Mouse (Mus musculus) forebrain, embryonic 15.5 days (tissue): ENCODE results near the gene Lpar3. TPM values are rescaled to one million over a fixed set of nuclear protein-coding genes. Genes with fewer than 3 reads are reported as not detected.
A peak's percentile ranks its signal among the peaks of the same experiment; 100 is the strongest.

Experiments used
- ATAC-seq: fragments of 200-750 bp; cut with Nextera tagmentation; replicated peaks from 2 replicates; pipeline ENCODE4 v1.8.0; 2017; ENCODE audit warnings: mild to moderate bottlenecking, moderate TSS enrichment, moderate library complexity
- H3K27ac ChIP-seq: fragments of 300-500 bp; sonication (generic); replicated peaks from 2 replicates; pipeline ENCODE4 v1.5.1; 2015; ENCODE audit warnings: mild to moderate bottlenecking, inconsistent platforms
- H3K27me3 ChIP-seq: fragments of 300-500 bp; sonication (generic); 2 replicates; pipeline ENCODE4 v1.6.1; 2015; ENCODE audit warnings: inconsistent platforms
- H3K36me3 ChIP-seq: fragments of 300-500 bp; sonication (generic); 2 replicates; pipeline ENCODE4 v1.6.1; 2015; ENCODE audit warnings: mild to moderate bottlenecking, inconsistent platforms
- H3K4me1 ChIP-seq: fragments of 300-500 bp; sonication (generic); 2 replicates; pipeline ENCODE4 v1.6.1; 2015; ENCODE audit warnings: inconsistent platforms
- H3K4me2 ChIP-seq: fragments of 300-500 bp; sonication (generic); replicated peaks from 2 replicates; pipeline ENCODE4 v1.6.1; 2015; ENCODE audit warnings: mild to moderate bottlenecking, inconsistent platforms
- H3K4me3 ChIP-seq: fragments of 300-500 bp; sonication (generic); 2 replicates; pipeline ENCODE4 v1.5.1; 2015; ENCODE audit warnings: mild to moderate bottlenecking, inconsistent platforms
- H3K9ac ChIP-seq: fragments of 300-500 bp; sonication (generic); replicated peaks from 2 replicates; pipeline ENCODE4 v1.6.1; 2015; ENCODE audit warnings: mild to moderate bottlenecking, inconsistent platforms
- H3K9me3 ChIP-seq: fragments of 300-500 bp; sonication (generic); 2 replicates; pipeline ENCODE4 v1.6.1; 2016; ENCODE audit warnings: inconsistent platforms
- WGBS: fragments of 180-500 bp; shearing (Covaris S2); methylation state at CpG from one replicate; pipeline ENCODE4 v1.1.7; 2015; ENCODE audit warnings: mixed read lengths; 5-methylcytosine and 5-hydroxymethylcytosine counted together
- polyA plus RNA-seq: library from polyadenylated mRNA; unstranded; fragments of >200 nt; fragmentation: Nextera tagmentation; extraction: Ambion mirVana; gene quantifications from 2 replicates; pipeline ENCODE4 v1.2.1, GENCODE M21; 2015

Lpar3 gene
- polyA plus RNA-seq, 1 experiment from 2014 or later: 0.18 TPM

DNA sequence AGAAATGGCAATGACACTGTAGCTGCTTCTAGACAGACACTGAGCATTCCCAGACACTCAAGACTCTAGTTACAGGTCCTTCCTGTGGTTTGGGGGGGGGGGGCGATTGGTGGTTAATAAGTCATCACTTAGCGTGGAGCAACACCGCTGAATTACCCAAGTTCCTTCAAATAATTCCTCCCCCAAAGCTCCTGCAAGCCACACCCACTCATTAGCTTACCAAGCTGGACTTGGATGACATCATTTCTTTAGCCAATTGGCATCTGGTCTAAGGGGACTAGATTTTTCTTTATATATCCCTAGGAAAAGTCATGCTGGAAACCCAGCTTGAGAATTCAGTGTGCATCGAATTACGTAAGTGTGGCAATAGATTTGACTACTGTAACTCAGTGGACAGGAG lies 82.4 kb downstream of the Lpar3 start:
- Histone ChIP-seq H3K4me3 (no peak overlapping the region), H3K9me3 (no peaks in the 10 kb centered on the region), H3K9ac (no peak overlapping the region), H3K4me2 (no peak overlapping the region), H3K27ac (no peak overlapping the region), H3K36me3 (no peaks in the 10 kb centered on the region), H3K27me3 (no peaks in the 10 kb centered on the region), H3K4me1 (no peaks in the 10 kb centered on the region)
- ATAC-seq: no peak
- 82% methylated on average over 5 of the region's 5 CpGs for WGBS

GRCm38 (mm10) chr3:146304556-146305405 lies 84.0 kb downstream of the Lpar3 start:
- no peak overlapping the region for H3K4me2 ChIP-seq
- no peak overlapping the region for H3K4me3 ChIP-seq
- no peak overlapping the region for H3K27ac ChIP-seq
- H3K36me3 ChIP-seq: no peaks in the 10 kb centered on the region
- WGBS: 81% methylated on average over 21 of the region's 21 CpGs
- no peaks in the 10 kb centered on the region for H3K27me3 ChIP-seq
- no peaks in the 10 kb centered on the region for H3K9me3 ChIP-seq
- no peaks in the 10 kb centered on the region for H3K4me1 ChIP-seq
- H3K9ac ChIP-seq: no peak overlapping the region
- ATAC-seq: no peak

DNA sequence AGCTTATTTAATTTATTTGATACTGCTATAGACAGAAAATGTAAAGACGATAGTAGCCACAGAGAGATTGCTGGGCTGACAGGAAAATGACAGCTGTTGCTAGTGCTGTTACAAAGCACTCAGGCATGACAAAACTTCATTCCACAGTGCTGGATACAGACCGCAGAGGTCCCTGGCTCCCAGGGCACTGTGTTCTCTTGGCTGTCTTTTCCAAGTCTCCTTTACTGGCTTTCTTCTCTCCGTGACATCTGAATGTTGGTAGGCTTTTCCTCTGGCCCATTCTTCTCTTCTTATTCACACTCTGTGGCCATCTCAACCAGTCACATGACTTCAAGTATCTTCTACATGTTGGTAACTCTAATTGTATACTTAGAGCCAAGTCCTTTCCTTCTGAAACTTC lies 86.6 kb downstream of the Lpar3 start:
- Histone ChIP-seq H3K9me3 (no peaks in the 10 kb centered on the region), H3K9ac (no peak overlapping the region), H3K27me3 (no peaks in the 10 kb centered on the region), H3K4me3 (no peak overlapping the region), H3K27ac (no peak overlapping the region), H3K4me2 (no peak overlapping the region), H3K4me1 (peaks cover 5% of the 10 kb centered on the region; the same call in 1 of the 2 replicates), H3K36me3 (no peaks in the 10 kb centered on the region)
- WGBS: 58% methylated on average over 3 of the region's 3 CpGs
- ATAC-seq: no peak

GRCm38 (mm10) chr3:146307886-146308285 lies 87.1 kb downstream of the Lpar3 start:
- no peak overlapping the region for H3K27ac ChIP-seq
- ATAC-seq: no peak

DNA sequence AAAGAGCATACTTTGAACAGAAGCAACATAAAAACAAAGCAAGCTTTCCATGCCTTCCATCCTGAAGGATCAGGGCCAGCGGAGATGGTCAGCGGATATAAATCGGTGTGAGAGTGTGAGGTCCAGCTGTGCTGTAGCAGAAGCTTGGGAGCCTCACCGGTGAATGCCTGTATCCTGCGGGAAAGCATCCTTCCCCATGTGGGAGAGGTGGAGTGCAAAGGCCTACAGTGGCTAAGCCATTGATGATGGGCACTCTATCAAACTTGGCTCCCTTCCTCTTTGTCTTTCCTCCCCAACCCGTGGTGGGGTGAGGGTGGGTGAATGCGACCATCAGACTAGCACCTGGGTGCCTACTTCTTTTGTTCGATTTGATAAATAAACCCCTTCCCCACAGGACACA lies 88.8 kb downstream of the Lpar3 start:
- no peak overlapping the region for H3K4me2 ChIP-seq
- peaks cover 5% of the 10 kb centered on the region; the same call in 1 of the 2 replicates for H3K4me1 ChIP-seq
- no peak overlapping the region for H3K4me3 ChIP-seq
- no peaks in the 10 kb centered on the region for H3K9me3 ChIP-seq
- no peaks in the 10 kb centered on the region for H3K36me3 ChIP-seq
- H3K9ac ChIP-seq: no peak overlapping the region
- ATAC-seq: no peak
- no peak overlapping the region for H3K27ac ChIP-seq
- WGBS: 79% methylated on average over 8 of the region's 8 CpGs
- H3K27me3 ChIP-seq: no peaks in the 10 kb centered on the region

More at GRCm38 (mm10) chr3:146307886-146308285, 87.1 kb downstream of the Lpar3 start:
- H3K4me1 ChIP-seq: peaks cover 5% of the 10 kb centered on the region; the same call in 1 of the 2 replicates
- WGBS: 70% methylated on average over 2 of the region's 2 CpGs
- H3K9me3 ChIP-seq: no peaks in the 10 kb centered on the region
- no peak overlapping the region for H3K4me2 ChIP-seq
- no peaks in the 10 kb centered on the region for H3K27me3 ChIP-seq
- no peak overlapping the region for H3K9ac ChIP-seq
- no peak overlapping the region for H3K4me3 ChIP-seq
- H3K36me3 ChIP-seq: no peaks in the 10 kb centered on the region

- H3K36me3 ChIP-seq: no peaks in the 10 kb centered on the region
- H3K9me3 ChIP-seq: no peaks in the 10 kb centered on the region
- peaks cover 5% of the 10 kb centered on the region; the same call in 1 of the 2 replicates for H3K4me1 ChIP-seq
- H3K27me3 ChIP-seq: no peaks in the 10 kb centered on the region
- H3K27ac ChIP-seq: no peak overlapping the region
- H3K9ac ChIP-seq: no peak overlapping the region
- no peak overlapping the region for H3K4me3 ChIP-seq
- no peak for ATAC-seq
- 6% methylated on average over 9 of the region's 9 CpGs for WGBS
- H3K4me2 ChIP-seq: no peak overlapping the region
Observed at GRCm38 (mm10) chr3:146311121-146311538, 90.4 kb downstream of the Lpar3 start.

- H3K36me3 ChIP-seq: no peaks in the 10 kb centered on the region
- no peak overlapping the region for H3K4me3 ChIP-seq
- ATAC-seq: no peak
- WGBS: 80% methylated on average over 8 of the region's 8 CpGs
- H3K27me3 ChIP-seq: no peaks in the 10 kb centered on the region
- no peak overlapping the region for H3K4me2 ChIP-seq
- H3K27ac ChIP-seq: no peak overlapping the region
- no peak overlapping the region for H3K9ac ChIP-seq
- peaks cover 24% of the 10 kb centered on the region for H3K4me1 ChIP-seq
- no peaks in the 10 kb centered on the region for H3K9me3 ChIP-seq
Observed at GRCm38 (mm10) chr3:146315414-146315813, 94.7 kb downstream of the Lpar3 start.

- peaks cover 21% of the 10 kb centered on the region for H3K4me1 ChIP-seq
- no peak for ATAC-seq
- H3K27me3 ChIP-seq: no peaks in the 10 kb centered on the region
- 79% methylated on average over 8 of the region's 8 CpGs for WGBS
- H3K27ac ChIP-seq: no peak overlapping the region
- H3K4me3 ChIP-seq: no peak overlapping the region
- no peaks in the 10 kb centered on the region for H3K36me3 ChIP-seq
- no peak overlapping the region for H3K9ac ChIP-seq
- no peaks in the 10 kb centered on the region for H3K9me3 ChIP-seq
- H3K4me2 ChIP-seq: no peak overlapping the region
Observed at GRCm38 (mm10) chr3:146316293-146316692, 95.5 kb downstream of the Lpar3 start.

- Histone ChIP-seq H3K36me3 (no peaks in the 10 kb centered on the region), H3K9me3 (no peaks in the 10 kb centered on the region), H3K4me3 (no peak overlapping the region), H3K4me2 (no peak overlapping the region), H3K4me1 (peaks cover 19% of the 10 kb centered on the region), H3K27ac (no peak overlapping the region), H3K9ac (no peak overlapping the region), H3K27me3 (no peaks in the 10 kb centered on the region)
- no peak for ATAC-seq
- 94% methylated on average over 7 of the region's 7 CpGs for WGBS
Observed at GRCm38 (mm10) chr3:146317366-146317765, 96.6 kb downstream of the Lpar3 start.

GRCm38 (mm10) chr3:146317911-146318310 lies 97.1 kb downstream of the Lpar3 start:
- Histone ChIP-seq H3K9me3 (no peaks in the 10 kb centered on the region), H3K4me1 (peaks cover 19% of the 10 kb centered on the region), H3K4me2 (no peak overlapping the region; the same call in 1 of the 2 replicates), H3K9ac (no peak overlapping the region), H3K4me3 (no peak overlapping the region), H3K27ac (no peak overlapping the region), H3K36me3 (no peaks in the 10 kb centered on the region), H3K27me3 (no peaks in the 10 kb centered on the region)
- ATAC-seq: no peak
- 72% methylated on average over 12 of the region's 12 CpGs for WGBS

- Histone ChIP-seq H3K36me3 (no peaks in the 10 kb centered on the region), H3K4me1 (peaks cover 19% of the 10 kb centered on the region), H3K4me3 (peak overlapping the region; percentile 13; the same call in 1 of the 2 replicates), H3K27ac (peak overlapping the region; percentile 42), H3K9me3 (no peaks in the 10 kb centered on the region), H3K27me3 (no peaks in the 10 kb centered on the region), H3K4me2 (peak overlapping the region; percentile 35), H3K9ac (peak overlapping the region; percentile 19; the same call in 1 of the 2 replicates)
- 13% methylated on average over 16 of the region's 16 CpGs for WGBS
- peak; percentile 58 for ATAC-seq
Observed at GRCm38 (mm10) chr3:146318520-146318938, 97.8 kb downstream of the Lpar3 start.

- Histone ChIP-seq H3K4me3 (peak overlapping the region; percentile 13; the same call in 1 of the 2 replicates), H3K4me1 (peaks cover 19% of the 10 kb centered on the region), H3K9ac (peak overlapping the region; percentile 19; the same call in 1 of the 2 replicates), H3K27me3 (no peaks in the 10 kb centered on the region), H3K4me2 (peak overlapping the region; percentile 35), H3K9me3 (no peaks in the 10 kb centered on the region), H3K27ac (peak overlapping the region; percentile 42), H3K36me3 (no peaks in the 10 kb centered on the region)
- ATAC-seq: peak; percentile 88
- 3% methylated on average over 13 of the region's 13 CpGs for WGBS
Observed at GRCm38 (mm10) chr3:146318987-146319386, 98.2 kb downstream of the Lpar3 start.
